Mouse (Mus musculus) midbrain, embryonic 12.5 days (tissue): ENCODE results near the gene Ube2m. TPM values are rescaled to one million over a fixed set of nuclear protein-coding genes. Genes with fewer than 3 reads are reported as not detected.

Source experiments
- ATAC-seq: fragments of 200-750 bp; cut with Nextera tagmentation; 2 replicates; pipeline ENCODE4 v1.8.0; 2017; ENCODE audit warnings: low read depth, moderate TSS enrichment, moderate library complexity; ENCODE audit not compliant: low FRiP score
- H3K27ac ChIP-seq: fragments of 300-500 bp; sonication (generic); replicated peaks from 2 replicates; pipeline ENCODE4 v1.5.1; 2016; ENCODE audit warnings: mild to moderate bottlenecking
- H3K27me3 ChIP-seq: fragments of 300-500 bp; sonication (generic); 2 replicates; pipeline ENCODE4 v1.6.1; 2016; ENCODE audit warnings: mild to moderate bottlenecking
- H3K36me3 ChIP-seq: fragments of 300-500 bp; sonication (generic); 2 replicates; pipeline ENCODE4 v1.6.1; 2016
- H3K4me1 ChIP-seq: fragments of 300-500 bp; sonication (generic); 2 replicates; pipeline ENCODE4 v1.6.1; 2016
- H3K4me2 ChIP-seq: fragments of 300-500 bp; sonication (generic); replicated peaks from 2 replicates; pipeline ENCODE4 v1.6.1; 2016; ENCODE audit warnings: mild to moderate bottlenecking, moderate library complexity
- H3K4me3 ChIP-seq: fragments of 300-500 bp; sonication (generic); 2 replicates; pipeline ENCODE4 v1.5.1; 2016; ENCODE audit warnings: mild to moderate bottlenecking
- H3K9ac ChIP-seq: fragments of 300-500 bp; sonication (generic); replicated peaks from 2 replicates; pipeline ENCODE4 v1.6.1; 2016; ENCODE audit warnings: mild to moderate bottlenecking, moderate library complexity
- H3K9me3 ChIP-seq: fragments of 300-500 bp; sonication (generic); 2 replicates; pipeline ENCODE4 v1.6.1; 2016; ENCODE audit warnings: mild to moderate bottlenecking
- WGBS: fragments of 180-500 bp; shearing (Covaris S2); methylation state at CpG from one replicate; pipeline ENCODE4 v1.1.7; 2016; 5-methylcytosine and 5-hydroxymethylcytosine counted together
- polyA plus RNA-seq: library from polyadenylated mRNA; unstranded; fragments of >200 nt; fragmentation: Nextera tagmentation; extraction: Ambion mirVana; gene quantifications from 2 replicates; pipeline ENCODE4 v1.2.1, GENCODE M21; 2016

The Ube2m gene
- polyA plus RNA-seq, 1 experiment from 2014 or later = 143 TPM

DNA sequence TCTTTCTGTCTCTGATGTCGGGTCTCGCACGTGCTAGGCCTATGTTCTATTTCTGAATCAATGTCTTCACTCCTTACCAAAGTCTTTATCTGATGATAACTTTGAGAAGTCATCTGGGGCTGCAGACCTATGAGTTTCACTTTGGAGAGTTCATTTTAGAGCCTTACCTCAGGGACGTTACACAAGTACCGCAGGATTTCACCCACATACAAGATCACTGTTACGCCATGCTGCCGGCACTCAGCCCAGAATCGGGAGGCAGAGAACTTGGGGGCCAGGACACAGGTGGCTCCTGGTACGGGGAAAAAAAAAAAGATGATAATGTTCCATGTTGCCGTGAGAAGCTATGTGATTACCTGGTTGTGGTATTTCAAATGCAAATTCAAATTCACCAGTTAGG is 44.9 kb downstream of the Ube2m start:
- Histone ChIP-seq H3K9ac (no peak overlapping the region), H3K4me2 (no peak overlapping the region), H3K27ac (no peak overlapping the region), H3K36me3 (no peaks in the 10 kb centered on the region), H3K4me3 (no peak overlapping the region), H3K9me3 (no peaks in the 10 kb centered on the region), H3K4me1 (no peaks in the 10 kb centered on the region), H3K27me3 (no peaks in the 10 kb centered on the region)
- 89% methylated on average over 10 of the region's 10 CpGs for WGBS
- ATAC-seq = no peak

DNA sequence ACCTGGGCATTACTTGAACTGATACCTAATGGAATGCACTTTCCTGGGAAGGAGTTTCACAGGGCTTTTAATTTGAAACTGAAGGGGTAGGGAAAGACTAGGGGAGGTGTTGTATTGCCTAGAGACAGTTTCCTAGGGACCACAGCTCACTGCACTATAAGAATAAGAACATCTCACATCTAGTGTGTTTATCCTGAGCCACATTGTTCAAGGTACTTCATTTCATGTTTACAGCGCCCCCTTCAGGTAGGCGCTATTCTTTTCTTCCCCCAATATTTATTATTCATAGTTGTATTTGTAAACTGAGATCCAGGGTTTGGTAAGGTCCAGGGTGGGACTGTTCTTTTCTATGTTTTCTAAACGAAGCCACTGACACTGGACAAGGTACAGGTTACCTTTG is 45.9 kb downstream of the Ube2m start:
- Histone ChIP-seq H3K36me3 (no peaks in the 10 kb centered on the region), H3K4me2 (no peak overlapping the region), H3K4me1 (no peaks in the 10 kb centered on the region), H3K9ac (no peak overlapping the region), H3K4me3 (no peak overlapping the region), H3K27ac (no peak overlapping the region), H3K27me3 (no peaks in the 10 kb centered on the region), H3K9me3 (no peaks in the 10 kb centered on the region)
- 9% methylated on average over 3 of the region's 3 CpGs for WGBS
- ATAC-seq = no peak

DNA sequence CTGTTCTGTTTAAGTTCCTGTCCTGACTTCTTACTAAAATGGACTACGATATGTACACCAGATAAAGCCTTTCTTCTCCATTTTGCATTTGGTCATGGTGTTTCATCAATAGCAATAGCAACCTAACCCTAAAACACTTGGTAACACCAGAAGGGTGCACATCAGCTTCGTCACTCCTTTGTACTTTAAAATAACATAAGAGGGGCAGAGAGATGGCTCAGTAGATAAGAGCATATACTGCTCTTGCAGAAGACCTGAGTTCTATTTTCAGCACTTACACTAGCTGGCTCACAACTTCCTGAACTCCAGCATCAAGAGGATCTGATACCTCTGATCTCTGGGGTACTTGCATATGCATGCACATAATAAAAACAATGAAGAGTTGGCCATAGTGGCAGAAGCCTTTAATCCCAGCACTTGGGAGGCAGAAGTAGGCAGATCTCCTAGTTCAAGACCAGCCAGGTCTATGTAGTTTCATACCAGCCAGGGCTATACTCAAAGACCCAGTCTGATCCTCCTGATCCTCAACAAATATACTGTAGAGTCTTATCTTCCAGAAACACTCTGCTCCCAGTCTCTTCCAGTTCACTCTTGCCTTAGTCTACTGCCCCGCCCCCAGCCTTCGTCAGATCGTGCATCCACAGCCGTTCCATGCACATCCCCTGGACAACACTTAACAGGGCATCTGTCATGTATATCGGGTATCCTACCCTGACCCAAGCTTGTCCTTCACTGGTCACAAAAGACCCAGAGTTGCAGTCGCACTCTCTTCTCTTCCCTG is 50.5 kb downstream of the Ube2m start:
- WGBS = 87% methylated on average over 8 of the region's 8 CpGs
- Histone ChIP-seq H3K9ac (no peak overlapping the region), H3K4me2 (no peak overlapping the region), H3K36me3 (0 out of 2 replicates have a peak, but pooled peaks cover 3% of the 10 kb centered on the region), H3K4me3 (no peak overlapping the region), H3K27me3 (no peaks in the 10 kb centered on the region), H3K9me3 (no peaks in the 10 kb centered on the region), H3K27ac (no peak overlapping the region), H3K4me1 (no peaks in the 10 kb centered on the region)
- no peak for ATAC-seq

DNA sequence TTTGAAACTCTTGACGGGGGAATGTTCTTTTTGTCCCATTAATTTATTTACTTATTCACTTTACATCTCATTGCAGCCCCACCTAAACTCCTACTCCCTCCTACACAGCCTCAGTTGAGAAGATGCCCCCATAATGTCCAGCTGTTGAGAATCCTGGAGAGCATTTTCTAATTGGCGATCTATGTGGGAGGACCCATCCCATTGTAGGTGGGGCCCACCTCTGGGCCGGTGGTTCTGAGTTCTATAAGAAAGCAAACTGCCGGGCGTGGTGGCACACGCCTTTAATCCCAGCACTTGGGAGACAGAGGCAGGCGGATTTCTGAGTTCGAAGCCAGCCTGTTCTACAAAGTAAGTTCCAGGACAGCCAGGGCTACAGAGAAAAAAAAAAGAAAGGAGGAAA is 51.2 kb downstream of the Ube2m start:
- Histone ChIP-seq H3K9me3 (no peaks in the 10 kb centered on the region), H3K4me2 (no peak overlapping the region), H3K27me3 (no peaks in the 10 kb centered on the region), H3K27ac (no peak overlapping the region), H3K4me1 (no peaks in the 10 kb centered on the region), H3K4me3 (no peak overlapping the region), H3K9ac (no peak overlapping the region), H3K36me3 (peaks cover 8% of the 10 kb centered on the region; the same call in 1 of the 2 replicates)
- ATAC-seq = no peak
- 82% methylated on average over 8 of the region's 8 CpGs for WGBS

DNA sequence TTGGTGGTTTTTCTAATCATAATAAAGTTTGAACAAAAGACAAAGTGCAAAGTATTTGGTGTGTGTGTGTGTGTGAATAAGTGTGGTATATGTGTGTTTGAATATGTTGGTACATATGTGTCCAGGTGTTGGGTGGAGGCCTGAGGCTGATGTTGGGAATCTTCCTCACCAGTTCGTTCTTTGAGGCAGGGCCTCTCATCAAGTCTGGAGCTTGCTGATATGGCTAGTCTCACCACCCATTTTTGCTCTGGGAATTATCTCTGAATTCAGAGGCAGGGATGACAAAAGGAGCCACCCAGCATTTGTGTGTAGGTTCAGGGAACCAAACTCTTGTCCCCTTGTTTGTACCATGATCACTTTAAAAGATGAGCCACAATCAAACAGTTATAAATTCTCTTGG is 52.4 kb downstream of the Ube2m start:
- ATAC-seq = no peak
- Histone ChIP-seq H3K9ac (no peak overlapping the region), H3K4me1 (no peaks in the 10 kb centered on the region), H3K27me3 (no peaks in the 10 kb centered on the region), H3K36me3 (peaks cover 8% of the 10 kb centered on the region; the same call in 1 of the 2 replicates), H3K27ac (no peak overlapping the region), H3K4me2 (no peak overlapping the region), H3K9me3 (no peaks in the 10 kb centered on the region), H3K4me3 (no peak overlapping the region)
- WGBS = 91% methylated on average over 1 of the region's 1 CpGs

Other genes starting within 250 kb of the Ube2m start
- gene Zscan18, start 234.6 kb downstream of the Ube2m start, polyA plus RNA-seq = 17.5 and 17.6 TPM in 2 replicates
- gene Zfp329, start 219.4 kb downstream of the Ube2m start, polyA plus RNA-seq = 27.1 and 31.6 TPM in 2 replicates
- gene Zfp110, start 203.5 kb downstream of the Ube2m start, polyA plus RNA-seq = 32.3 and 34.5 TPM in 2 replicates
- 5.5 and 6.5 TPM in 2 replicates for gene Zfp128, start 157.1 kb downstream of the Ube2m start, polyA plus RNA-seq
- 11.2 and 11.8 TPM in 2 replicates for gene Zscan22, start 140.5 kb downstream of the Ube2m start, polyA plus RNA-seq
- gene Rps5, start 116.0 kb downstream of the Ube2m start, polyA plus RNA-seq = 603 and 620 TPM in 2 replicates
- gene Rnf225, start 110.9 kb downstream of the Ube2m start, polyA plus RNA-seq = 0.79 and 0.93 TPM in 2 replicates
- gene Zfp324, start 72.4 kb downstream of the Ube2m start, polyA plus RNA-seq = 14.2 and 15.5 TPM in 2 replicates
- 18.1 and 18.7 TPM in 2 replicates for gene Zfp446, start 60.4 kb downstream of the Ube2m start, polyA plus RNA-seq
- 0.13 TPM in 1 of 2 replicates, not detected in the other for gene Slc27a5, start 40.1 kb downstream of the Ube2m start, polyA plus RNA-seq
- gene Trim28, start 39.2 kb downstream of the Ube2m start, polyA plus RNA-seq = 376 and 420 TPM in 2 replicates
- 36.6 and 37.1 TPM in 2 replicates for gene Zbtb45, start 28.2 kb downstream of the Ube2m start, polyA plus RNA-seq
- gene Chmp2a, start 3.5 kb downstream of the Ube2m start, polyA plus RNA-seq = 139 and 150 TPM in 2 replicates
- 5.2 and 5.3 TPM in 2 replicates for gene Mzf1, start 16.5 kb upstream of the Ube2m start, polyA plus RNA-seq
- not detected in 2 replicates for gene Vmn1r85, start 56.9 kb upstream of the Ube2m start, polyA plus RNA-seq
- not detected in 2 replicates for gene Vmn1r86, start 81.6 kb upstream of the Ube2m start, polyA plus RNA-seq
- not detected in 2 replicates for gene Vmn1r87, start 101.9 kb upstream of the Ube2m start, polyA plus RNA-seq
- not detected in 2 replicates for gene Vmn1r88, start 121.3 kb upstream of the Ube2m start, polyA plus RNA-seq
- not detected in 2 replicates for gene Vmn1r89, start 174.7 kb upstream of the Ube2m start, polyA plus RNA-seq
- gene Lig1, start 239.0 kb upstream of the Ube2m start, polyA plus RNA-seq = 98.0 and 100 TPM in 2 replicates
- gene Zswim9, start 240.4 kb upstream of the Ube2m start, polyA plus RNA-seq = 15.1 and 15.7 TPM in 2 replicates